10 mouse cellular contexts compared by ENCODE assay signal in the genomic region with DNA sequence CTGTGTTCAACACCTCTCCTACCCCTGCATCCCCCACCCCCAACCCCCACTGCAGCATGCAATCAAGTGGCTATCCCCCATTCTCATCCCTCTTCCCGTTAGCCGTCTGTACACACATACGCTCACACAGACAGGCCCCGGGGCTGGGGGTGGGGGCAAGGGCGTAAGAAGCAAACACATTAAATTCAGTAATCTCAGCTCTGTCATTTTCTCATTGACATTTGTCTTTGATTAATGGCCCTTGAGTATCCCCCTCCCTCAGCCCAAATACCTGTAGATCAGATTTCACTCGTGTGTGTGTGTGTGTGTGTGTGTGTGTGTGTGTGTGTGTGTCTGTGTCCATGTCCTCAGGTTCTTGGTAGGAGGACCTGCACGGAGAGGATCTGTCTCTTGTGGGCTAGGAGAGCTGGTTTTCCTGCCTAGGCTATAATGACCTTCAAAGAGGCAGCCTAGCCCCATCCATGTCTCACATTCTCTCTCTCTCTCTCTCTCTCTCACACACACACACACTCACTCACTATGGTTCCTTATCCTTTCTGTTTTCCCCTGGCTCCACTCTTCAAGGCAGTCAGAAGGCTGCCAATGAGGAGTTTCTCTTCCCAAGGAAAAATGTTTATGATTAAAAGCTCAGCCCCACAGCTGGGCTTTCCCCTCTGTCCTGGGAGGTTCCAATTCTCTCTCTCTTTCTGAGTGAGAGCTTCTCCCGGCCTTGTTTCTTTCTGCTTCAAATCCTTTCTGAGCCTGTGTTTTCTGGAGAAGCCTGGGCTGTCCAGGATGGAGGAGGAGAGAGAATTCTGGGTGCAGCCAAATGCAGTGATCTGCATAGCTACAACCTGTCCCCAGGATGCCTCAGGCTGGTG. TPM values are rescaled to one million over a fixed set of nuclear protein-coding genes. Genes with fewer than 3 reads are reported as not detected.
DNase-seq lines count a peak whose midpoint lies in the region; ATAC-seq and TF ChIP-seq lines count a peak whose summit lies in the region.
"Had no signal": no experiment of that assay in that cellular context is flagged by ENCODE, and none has a peak within 500 bp of the region (broad histone marks: within the 10 kb centered on the region; RNA-seq: fewer than 3 reads in every experiment).

No protein-coding gene starts in this region.

- H3K4me1 ChIP-seq in lung, embryonic 16.5 days (replicated peaks; ENCODE audit: control insufficient read depth, insufficient read depth, low read length), result peaks cover 66% of the 10 kb centered on the region
- H3K4me1 ChIP-seq in limb, embryonic 10.5 days, result peaks cover 66% of the 10 kb centered on the region
- peaks cover 39% of the 10 kb centered on the region for H3K4me1 ChIP-seq in stomach, postnatal 0 days (replicated peaks; ENCODE audit: control insufficient read depth, insufficient read depth)

- H3K9me3 ChIP-seq in lung, embryonic 16.5 days (ENCODE audit: control insufficient read depth, low read length), result no peaks in the 10 kb centered on the region
- no peaks in the 10 kb centered on the region for H3K9me3 ChIP-seq in limb, embryonic 10.5 days (replicated peaks)
- no peaks in the 10 kb centered on the region for H3K9me3 ChIP-seq in stomach, postnatal 0 days (ENCODE audit: control insufficient read depth, low read length)

- H3K4me2 ChIP-seq in lung, embryonic 16.5 days (ENCODE audit: low read depth, low read length), result no peak overlapping the region
- 0 out of 2 replicates have a peak overlapping the region, but pooled peaks have one; percentile 8 for H3K4me2 ChIP-seq in stomach, postnatal 0 days (replicated peaks; ENCODE audit: low read depth)

- peak; percentile 43 for DNase-seq in cerebellum, adult 9-10 months
- no peak for DNase-seq in lung, adult 18-20 months
- peak; percentile 44 for DNase-seq in limb, embryonic 10.5 days (ENCODE audit: low spot score)
- DNase-seq in stomach, postnatal 0 days (ENCODE audit: low spot score), result no peak
- no peak for DNase-seq in Muller cell, postnatal 12 days (ENCODE audit: inconsistent ontology term)
- no peak for DNase-seq in thymus, postnatal 14 days
- DNase-seq: thymus, postnatal 36 days had no signal

- H3K27me3 ChIP-seq in lung, embryonic 16.5 days (ENCODE audit: control insufficient read depth, insufficient read depth, low read depth, low read length), result no peaks in the 10 kb centered on the region
- no peaks in the 10 kb centered on the region for H3K27me3 ChIP-seq in limb, embryonic 10.5 days (ENCODE audit: low read depth, poor library complexity, severe bottlenecking)
- no peaks in the 10 kb centered on the region for H3K27me3 ChIP-seq in stomach, postnatal 0 days (ENCODE audit: control insufficient read depth, insufficient read depth, low read length)

- no peaks in the 10 kb centered on the region for H3K36me3 ChIP-seq in lung, embryonic 16.5 days (ENCODE audit: control insufficient read depth, insufficient read depth, low read length)
- H3K36me3 ChIP-seq in limb, embryonic 10.5 days, result peaks cover 33% of the 10 kb centered on the region
- H3K36me3 ChIP-seq in stomach, postnatal 0 days (ENCODE audit: control insufficient read depth, insufficient read depth, low read length), result no peaks in the 10 kb centered on the region

- WGBS in lung, embryonic 16.5 days, result 30% methylated on average over 8 of the region's 8 CpGs
- 41% methylated on average over 8 of the region's 8 CpGs for WGBS in limb, embryonic 10.5 days
- WGBS in stomach, postnatal 0 days, result 18% methylated on average over 8 of the region's 8 CpGs

- H3K4me3 ChIP-seq in lung, embryonic 16.5 days (ENCODE audit: low read length), result no peak overlapping the region
- H3K4me3 ChIP-seq in limb, embryonic 10.5 days, result peak overlapping the region; percentile 20; the same call in 1 of the 2 replicates
- no peak overlapping the region for H3K4me3 ChIP-seq in stomach, postnatal 0 days (ENCODE audit: low read depth, low read length)

- TF ChIP-seq EP300 in stomach, postnatal 0 days (optimal IDR thresholded peaks at IDR 0.05), result no peak

- peak overlapping the region; percentile 27; the same call in 1 of the 2 replicates for H3K27ac ChIP-seq in lung, embryonic 16.5 days (ENCODE audit: low read length)
- H3K27ac ChIP-seq in limb, embryonic 10.5 days, result peak overlapping the region; percentile 61; the same call in 1 of the 2 replicates
- H3K27ac ChIP-seq in stomach, postnatal 0 days (replicated peaks), result peak overlapping the region; percentile 71

- H3K9ac ChIP-seq in lung, embryonic 16.5 days (ENCODE audit: low read length), result 0 out of 2 replicates have a peak overlapping the region, but pooled peaks have one; percentile 38
- H3K9ac ChIP-seq in stomach, postnatal 0 days (ENCODE audit: low read length), result no peak overlapping the region

- no peak for ATAC-seq in cerebellum, adult (ENCODE audit: insufficient number of reproducible peaks, low FRiP score, low TSS enrichment)
- 0 out of 2 replicates have a peak, but pooled peaks have one; percentile 6 for ATAC-seq in lung, embryonic 16.5 days (ENCODE audit: low read depth)
- ATAC-seq in stomach, postnatal 0 days (ENCODE audit: low FRiP score, low TSS enrichment), result no peak

- no peak for TF ChIP-seq CTCF in stomach, postnatal 0 days (IDR thresholded peaks at IDR 0.05; ENCODE audit: low read depth)

RNA-seq across cellular contexts. Expression of a gene that starts 4.0 kb away (rescaled TPM):
- 210 and 215 TPM in 2 replicates for polyA plus RNA-seq in lung, embryonic 16.5 days (2015; fragmentation: Nextera tagmentation; extraction: Ambion mirVana)
- 170 and 188 TPM in 2 replicates for polyA plus RNA-seq in limb, embryonic 10.5 days (2016; fragmentation: Nextera tagmentation; extraction: Ambion mirVana)
- 134 and 147 TPM in 2 replicates for polyA plus RNA-seq in stomach, postnatal 0 days (2015; fragmentation: Nextera tagmentation; extraction: Ambion mirVana)

RNA-seq across cellular contexts. Expression of a gene that starts 30.2 kb away (rescaled TPM):
- 0.25 and 0.39 TPM in 2 replicates for polyA plus RNA-seq in lung, embryonic 16.5 days (2015; fragmentation: Nextera tagmentation; extraction: Ambion mirVana)
- polyA plus RNA-seq in limb, embryonic 10.5 days (2016; fragmentation: Nextera tagmentation; extraction: Ambion mirVana), result 0.13 TPM in 1 of 2 replicates, not detected in the other
- 0.16 and 0.18 TPM in 2 replicates for polyA plus RNA-seq in stomach, postnatal 0 days (2015; fragmentation: Nextera tagmentation; extraction: Ambion mirVana)
- polyA plus RNA-seq: neural tube, embryonic 11.5 days had no signal

Comparison
In these comparisons a context has a peak if more than half of its experiments do, and no peak if none do; other contexts are left out.
1. DNase-seq: peak in cerebellum, adult 9-10 months (single experiment) and limb, embryonic 10.5 days (single experiment); none in lung, adult 18-20 months (0 of 2), stomach, postnatal 0 days (single experiment), Muller cell, postnatal 12 days (single experiment) and thymus, postnatal 14 days (single experiment).
2. Peak in every context shown above with its lines, with median percentiles within 50 percentile points of each other: H3K27ac ChIP-seq.